Mouse (Mus musculus): ENCODE data around the gene Sectm1b. TPM values are rescaled to one million over a fixed set of nuclear protein-coding genes. Genes with fewer than 3 reads are reported as not detected.
A peak's percentile ranks its signal among the peaks of the same experiment; 100 is the strongest.

Gene Sectm1b
- polyA plus RNA-seq, 1 experiment: not detected

DNA sequence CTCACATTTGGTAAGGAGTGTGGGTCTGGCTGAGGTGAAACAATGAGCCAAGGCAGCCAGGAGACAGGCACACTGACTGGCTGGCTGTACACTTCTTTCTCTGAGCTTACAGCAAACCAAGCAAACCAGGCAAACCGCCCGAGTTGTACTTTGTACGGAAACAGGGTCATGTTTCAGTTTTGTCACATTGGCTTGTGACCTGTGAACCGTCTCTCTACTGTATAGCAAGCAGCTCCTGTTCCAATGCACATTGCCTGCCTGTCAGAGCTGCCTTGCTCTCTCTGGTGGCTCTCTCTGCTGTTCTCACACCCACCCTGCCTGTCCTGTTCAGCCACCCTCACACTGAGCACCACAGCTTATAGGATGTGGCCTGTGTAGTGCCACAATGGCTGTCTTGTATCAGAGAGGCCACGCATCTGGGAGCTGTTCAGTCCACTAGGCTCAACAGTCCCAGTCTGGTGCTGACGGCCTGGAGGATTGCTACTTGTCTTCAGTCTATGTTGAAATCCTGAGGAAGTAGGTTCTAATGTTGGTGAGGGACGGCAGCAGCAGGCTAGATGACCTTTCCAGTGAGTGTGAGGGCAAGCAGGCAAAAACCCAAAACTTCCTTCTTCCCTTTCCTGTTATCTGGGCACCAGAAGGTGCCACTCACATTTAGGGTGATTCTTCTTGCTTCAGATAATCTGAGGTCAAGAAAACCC is 6.7 kb downstream of the Sectm1b start:
- H3K4me3 ChIP-seq (ENCODE audit: insufficient read depth, poor library complexity, severe bottlenecking): no peak overlapping the region
- no peaks in the 10 kb centered on the region for H3K79me2 ChIP-seq (ENCODE audit: control insufficient read depth, insufficient read depth)
- no peak overlapping the region for H3ac ChIP-seq (ENCODE audit: control insufficient read depth, insufficient read length, low read depth)
- no peaks in the 10 kb centered on the region for H3K36me3 ChIP-seq (ENCODE audit: control insufficient read depth, insufficient read depth)
- peaks cover 9% of the 10 kb centered on the region for H3K27me3 ChIP-seq (ENCODE audit: control insufficient read depth, insufficient read depth, insufficient read length)
- TF ChIP-seq CTCF (IDR thresholded peaks at IDR 0.05; ENCODE audit: control insufficient read depth, insufficient read depth, insufficient read length): no peak
- no peak for TF ChIP-seq MAX (IDR thresholded peaks at IDR 0.05)
- no peak for TF ChIP-seq MYOG (IDR thresholded peaks at IDR 0.05; ENCODE audit: control insufficient read depth, extremely low read depth, insufficient read length)
- no peak for TF ChIP-seq CEBPB (IDR thresholded peaks at IDR 0.05; ENCODE audit: low read depth)
- TF ChIP-seq FOSL1 (IDR thresholded peaks at IDR 0.05; ENCODE audit: insufficient read depth, low read length, poor library complexity, severe bottlenecking): no peak
- no peak for TF ChIP-seq MYOD1 (IDR thresholded peaks at IDR 0.05; ENCODE audit: control insufficient read depth, insufficient read length, low read depth)
- no peak for TF ChIP-seq USF1 (IDR thresholded peaks at IDR 0.05; ENCODE audit: low read depth)
- no peaks in the 10 kb centered on the region for H3K79me3 ChIP-seq (ENCODE audit: low read depth)

DNA sequence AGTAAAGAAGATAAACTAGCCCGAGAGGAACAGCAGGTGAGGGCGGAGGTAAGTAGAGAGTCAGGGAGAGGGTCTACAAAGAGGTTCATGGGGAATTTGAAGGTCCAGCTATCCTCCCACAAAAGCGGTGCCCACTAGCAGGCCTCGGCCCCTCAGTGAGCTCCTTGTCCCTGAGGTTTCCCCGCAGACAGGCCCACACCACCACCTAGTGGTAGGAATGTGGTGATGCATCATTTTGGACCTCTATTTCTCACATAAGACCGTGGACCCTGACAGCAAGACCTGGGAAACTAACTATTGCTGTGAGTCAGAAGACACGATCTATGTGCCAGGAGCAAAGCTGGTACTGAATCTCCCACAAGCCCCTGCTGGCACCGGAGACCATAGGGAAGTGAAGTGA is 9.8 kb downstream of the Sectm1b start:
- H3K79me2 ChIP-seq (ENCODE audit: control insufficient read depth, insufficient read depth): no peaks in the 10 kb centered on the region
- no peaks in the 10 kb centered on the region for H3K36me3 ChIP-seq (ENCODE audit: control insufficient read depth, insufficient read depth)
- no peak overlapping the region for H3K4me3 ChIP-seq (ENCODE audit: insufficient read depth, poor library complexity, severe bottlenecking)
- peaks cover 9% of the 10 kb centered on the region for H3K27me3 ChIP-seq (ENCODE audit: control insufficient read depth, insufficient read depth, insufficient read length)
- H3K79me3 ChIP-seq (ENCODE audit: low read depth): no peaks in the 10 kb centered on the region
- TF ChIP-seq CTCF (IDR thresholded peaks at IDR 0.05; ENCODE audit: control insufficient read depth, insufficient read depth, insufficient read length): peak; percentile 61
- TF ChIP-seq USF1 (IDR thresholded peaks at IDR 0.05; ENCODE audit: low read depth): no peak
- H3ac ChIP-seq (ENCODE audit: control insufficient read depth, insufficient read length, low read depth): no peak overlapping the region

- peaks cover 9% of the 10 kb centered on the region for H3K27me3 ChIP-seq (ENCODE audit: control insufficient read depth, insufficient read depth, insufficient read length)
- no peaks in the 10 kb centered on the region for H3K36me3 ChIP-seq (ENCODE audit: control insufficient read depth, insufficient read depth)
- TF ChIP-seq USF1 (IDR thresholded peaks at IDR 0.05; ENCODE audit: low read depth) (no peak), MYOG (IDR thresholded peaks at IDR 0.05; ENCODE audit: control insufficient read depth, extremely low read depth, insufficient read length) (no peak), CEBPB (IDR thresholded peaks at IDR 0.05; ENCODE audit: low read depth) (no peak), FOSL1 (IDR thresholded peaks at IDR 0.05; ENCODE audit: insufficient read depth, low read length, poor library complexity, severe bottlenecking) (no peak), MYOD1 (IDR thresholded peaks at IDR 0.05; ENCODE audit: control insufficient read depth, insufficient read length, low read depth) (no peak), MAX (IDR thresholded peaks at IDR 0.05) (no peak), CTCF (IDR thresholded peaks at IDR 0.05; ENCODE audit: control insufficient read depth, insufficient read depth, insufficient read length) (no peak)
- no peaks in the 10 kb centered on the region for H3K79me2 ChIP-seq (ENCODE audit: control insufficient read depth, insufficient read depth)
- no peak overlapping the region for H3K4me3 ChIP-seq (ENCODE audit: insufficient read depth, poor library complexity, severe bottlenecking)
- no peak overlapping the region for H3ac ChIP-seq (ENCODE audit: control insufficient read depth, insufficient read length, low read depth)
- no peaks in the 10 kb centered on the region for H3K79me3 ChIP-seq (ENCODE audit: low read depth)
These were observed 11.0 kb downstream of the Sectm1b start for GRCm38 (mm10) chr11:121052387-121052786.

GRCm38 (mm10) chr11:121051793-121052192 is 11.6 kb downstream of the Sectm1b start:
- TF ChIP-seq MAX (IDR thresholded peaks at IDR 0.05) (no peak), MYOD1 (IDR thresholded peaks at IDR 0.05; ENCODE audit: control insufficient read depth, insufficient read length, low read depth) (no peak), MYOG (IDR thresholded peaks at IDR 0.05; ENCODE audit: control insufficient read depth, extremely low read depth, insufficient read length) (no peak), CTCF (IDR thresholded peaks at IDR 0.05; ENCODE audit: control insufficient read depth, insufficient read depth, insufficient read length) (no peak), CEBPB (IDR thresholded peaks at IDR 0.05; ENCODE audit: low read depth) (no peak), FOSL1 (IDR thresholded peaks at IDR 0.05; ENCODE audit: insufficient read depth, low read length, poor library complexity, severe bottlenecking) (no peak), USF1 (IDR thresholded peaks at IDR 0.05; ENCODE audit: low read depth) (no peak)
- Histone ChIP-seq H3K27me3 (ENCODE audit: control insufficient read depth, insufficient read depth, insufficient read length) (peaks cover 9% of the 10 kb centered on the region), H3K4me3 (ENCODE audit: insufficient read depth, poor library complexity, severe bottlenecking) (no peak overlapping the region), H3K79me3 (ENCODE audit: low read depth) (no peaks in the 10 kb centered on the region), H3ac (ENCODE audit: control insufficient read depth, insufficient read length, low read depth) (no peak overlapping the region), H3K36me3 (ENCODE audit: control insufficient read depth, insufficient read depth) (no peaks in the 10 kb centered on the region), H3K79me2 (ENCODE audit: control insufficient read depth, insufficient read depth) (no peaks in the 10 kb centered on the region)

- Histone ChIP-seq H3K27me3 (ENCODE audit: control insufficient read depth, insufficient read depth, insufficient read length) (no peaks in the 10 kb centered on the region), H3K36me3 (ENCODE audit: control insufficient read depth, insufficient read depth) (no peaks in the 10 kb centered on the region), H3K4me3 (ENCODE audit: insufficient read depth, poor library complexity, severe bottlenecking) (no peak overlapping the region), H3K79me3 (ENCODE audit: low read depth) (no peaks in the 10 kb centered on the region), H3K79me2 (ENCODE audit: control insufficient read depth, insufficient read depth) (no peaks in the 10 kb centered on the region), H3ac (ENCODE audit: control insufficient read depth, insufficient read length, low read depth) (no peak overlapping the region)
- TF ChIP-seq MAX (IDR thresholded peaks at IDR 0.05) (no peak), MYOD1 (IDR thresholded peaks at IDR 0.05; ENCODE audit: control insufficient read depth, insufficient read length, low read depth) (no peak), CTCF (IDR thresholded peaks at IDR 0.05; ENCODE audit: control insufficient read depth, insufficient read depth, insufficient read length) (no peak), FOSL1 (IDR thresholded peaks at IDR 0.05; ENCODE audit: insufficient read depth, low read length, poor library complexity, severe bottlenecking) (no peak), MYOG (IDR thresholded peaks at IDR 0.05; ENCODE audit: control insufficient read depth, extremely low read depth, insufficient read length) (no peak), CEBPB (IDR thresholded peaks at IDR 0.05; ENCODE audit: low read depth) (no peak), USF1 (IDR thresholded peaks at IDR 0.05; ENCODE audit: low read depth) (no peak)
These were observed 13.5 kb downstream of the Sectm1b start for GRCm38 (mm10) chr11:121049840-121050239.

All from C2C12 (cell line).